In genomic region chr14:105562843-105563242, GRCm38 (mm10) we compare ENCODE assay signal across 22 mouse cellular contexts.
"Had no signal": no experiment of that assay in that cellular context is flagged by ENCODE, and none has a peak within 500 bp of the region (broad histone marks: within the 10 kb centered on the region; RNA-seq: fewer than 3 reads in every experiment).

No protein-coding gene starts in this region.

- ATAC-seq: hindbrain, embryonic 16.5 days; hindbrain, postnatal 0 days; inflammation-experienced regulatory T-cells, adult 6 months; intestine, embryonic 15.5 days; intestine, embryonic 16.5 days; intestine, postnatal 0 days had no signal

- DNase-seq: heart, postnatal 10 days; heart, postnatal 14 days; heart, postnatal 36 days; heart, postnatal 4 days; kidney, adult 11 months; kidney, adult 18-20 months; kidney, adult 2 months; kidney, adult 8-10 months; kidney, adult 9 months; kidney, postnatal 10 days; kidney, postnatal 14 days; kidney, postnatal 25 days; kidney, postnatal 36 days; kidney, postnatal 4 days; layer of hippocampus, adult 9-11 months; layer of hippocampus, postnatal 36 days had no signal
